Mouse (Mus musculus): ENCODE data around the gene Rassf2.

GRCm38 (mm10) chr2:131946351-131946750 is 83.7 kb downstream of the Rassf2 start:
- TF ChIP-seq CTCF (IDR thresholded peaks at IDR 0.05; ENCODE audit: insufficient read depth, low read length) (no peak), POLR2A (IDR thresholded peaks at IDR 0.05; ENCODE audit: borderline replicate concordance, extremely low read depth, low read depth, low read length) (no peak)

Measured in lung, adult 2 months (tissue).